In the genomic region with DNA sequence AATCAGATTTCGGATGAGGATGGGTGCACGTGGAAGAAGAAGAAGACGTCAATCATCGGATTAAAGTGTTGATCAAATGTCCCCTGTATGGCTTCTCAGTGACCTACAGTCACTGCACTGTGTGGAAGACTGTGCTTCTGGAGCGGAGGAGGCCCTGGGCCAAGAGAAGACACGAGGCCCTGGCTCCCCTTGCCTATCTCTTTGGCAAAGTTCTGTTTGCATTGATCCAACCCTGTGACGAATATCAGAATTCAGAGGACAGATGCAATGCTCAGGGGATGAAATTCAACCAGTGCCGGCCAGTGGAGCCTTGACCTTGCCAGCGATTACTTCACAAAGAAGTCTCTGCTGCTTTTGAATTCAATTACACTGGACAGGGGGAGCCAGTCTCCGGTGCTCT, we compare ENCODE assay signal across 18 mouse cellular contexts.
"Had no signal": no experiment of that assay in that cellular context is flagged by ENCODE, and none has a peak within 500 bp of the region (broad histone marks: within the 10 kb centered on the region; RNA-seq: fewer than 3 reads in every experiment).

No protein-coding gene starts in this region.

- ATAC-seq: liver, postnatal 0 days; lung, postnatal 0 days; midbrain, embryonic 13.5 days had no signal

- H3K4me3 ChIP-seq: kidney, embryonic 15.5 days; limb, embryonic 10.5 days; limb, embryonic 13.5 days; midbrain, embryonic 13.5 days had no signal

- H3K9ac ChIP-seq: kidney, embryonic 15.5 days; limb, embryonic 13.5 days; liver, embryonic 14.5 days; liver, postnatal 0 days; lung, embryonic 14.5 days; midbrain, embryonic 13.5 days had no signal

- H3K27ac ChIP-seq: kidney, embryonic 15.5 days; limb, embryonic 10.5 days; limb, embryonic 13.5 days; liver, embryonic 14.5 days; macrophage; midbrain, embryonic 13.5 days; stomach, postnatal 0 days had no signal

- DNase-seq: kidney, adult 8-10 months; kidney, postnatal 10 days; kidney, postnatal 4 days; layer of hippocampus, adult 9-11 months; liver; liver, postnatal 0 days; lung, embryonic 14.5 days; thymus, adult 2 months; thymus, postnatal 14 days; thymus, postnatal 4 days had no signal

- H3K4me2 ChIP-seq: kidney, embryonic 15.5 days; limb, embryonic 13.5 days; lung, embryonic 14.5 days; midbrain, embryonic 13.5 days had no signal

- H3K36me3 ChIP-seq: kidney, embryonic 15.5 days; limb, embryonic 10.5 days; limb, embryonic 13.5 days; midbrain, embryonic 13.5 days had no signal

- H3K9me3 ChIP-seq: kidney, embryonic 15.5 days; limb, embryonic 10.5 days; limb, embryonic 13.5 days; midbrain, embryonic 13.5 days had no signal

- H3K27me3 ChIP-seq: kidney, embryonic 15.5 days; limb, embryonic 13.5 days; midbrain, embryonic 13.5 days had no signal
